Mouse (Mus musculus) ES-E14 (cell line): ENCODE measurements around the gene Slc23a2. TPM values are rescaled to one million over a fixed set of nuclear protein-coding genes. Genes with fewer than 3 reads are reported as not detected.
A peak's percentile ranks its signal among the peaks of the same experiment; 100 is the strongest.

Experiments
- DNase-seq: peaks from one replicate; pipeline ENCODE4 v3.0.0-alpha.2; 2013; ENCODE audit warnings: low read depth, low spot score
- H3K27ac ChIP-seq: 2 replicates; pipeline ENCODE4 v1.5.1; 2012; ENCODE audit warnings: low read depth, mild to moderate bottlenecking, low read length, moderate library complexity, mixed read lengths; ENCODE audit not compliant: poor library complexity, insufficient read depth, severe bottlenecking
- H3K36me3 ChIP-seq: 2 replicates; pipeline ENCODE4 v1.6.1; 2012; ENCODE audit warnings: mild to moderate bottlenecking, low read length, moderate library complexity, mixed read lengths; ENCODE audit not compliant: control insufficient read depth, poor library complexity, insufficient read depth, severe bottlenecking
- H3K4me1 ChIP-seq, 2 experiments: fragments of 150-350 bp in 1 of 2; sonication (generic) in 1 of 2; 2 replicates each; pipeline ENCODE4 v1.6.1; 2012; ENCODE audit warnings: low read length in 2 of 2, mild to moderate bottlenecking in 1 of 2, mixed read lengths in 1 of 2; ENCODE audit not compliant: control insufficient read depth in 2 of 2, insufficient read depth in 2 of 2, poor library complexity in 1 of 2
- H3K4me3 ChIP-seq, 2 experiments: fragments of 150-350 bp in 1 of 2; sonication (generic) in 1 of 2; 2 replicates each; pipeline ENCODE4 v1.5.1; 2012; ENCODE audit warnings: low read length in 2 of 2, low read depth in 1 of 2, mild to moderate bottlenecking in 1 of 2, mixed read lengths in 1 of 2; ENCODE audit not compliant: insufficient read depth in 1 of 2, poor library complexity in 1 of 2, severe bottlenecking in 1 of 2
- H3K9ac ChIP-seq: 2 replicates; pipeline ENCODE4 v1.6.1; 2012; ENCODE audit warnings: low read depth, mild to moderate bottlenecking, low read length, mixed read lengths; ENCODE audit not compliant: poor library complexity, insufficient read depth, severe bottlenecking
- H3K9me3 ChIP-seq: fragments of 150-350 bp; sonication (generic); 2 replicates; pipeline ENCODE4 v1.6.1; 2012; ENCODE audit warnings: low read depth, mild to moderate bottlenecking, low read length; ENCODE audit not compliant: control insufficient read depth, insufficient read depth
- CHD2 ChIP-seq: IDR thresholded peaks from 2 replicates; pipeline ENCODE4 v1.6.1; 2014; ENCODE audit warnings: mild to moderate bottlenecking, low read depth, low read length, inconsistent platforms
- HCFC1 ChIP-seq: IDR thresholded peaks from 2 replicates; pipeline ENCODE4 v1.6.1; 2012; ENCODE audit warnings: low read length, inconsistent platforms, borderline replicate concordance; ENCODE audit not compliant: insufficient read depth
- MAFK ChIP-seq: IDR thresholded peaks from 2 replicates; pipeline ENCODE4 v1.6.1; 2014; ENCODE audit warnings: mild to moderate bottlenecking, low read depth, low read length, inconsistent platforms; ENCODE audit not compliant: insufficient read depth
- ZC3H11A ChIP-seq: IDR thresholded peaks from 2 replicates; pipeline ENCODE4 v1.6.1; 2012; ENCODE audit warnings: low read depth, mild to moderate bottlenecking, inconsistent platforms, low read length, borderline replicate concordance
- ZNF384 ChIP-seq: IDR thresholded peaks from 2 replicates; pipeline ENCODE4 v1.6.1; 2012; ENCODE audit warnings: low read depth, low read length, inconsistent platforms
- in situ Hi-C, 2 experiments: fragments of 600-800 bp; cut with MboI; formaldehyde crosslinking; loops; one replicate each; pipeline ENCODE4 v1.15.1; 2025; ENCODE audit warnings: low sequenced_read_pairs in 2 of 2, inconsistent platforms in 1 of 2; ENCODE audit not compliant: unreplicated experiment in 2 of 2
- total RNA-seq: library from RNA; depleted of rRNA; stranded (reverse); fragments of 300-350 nt; gene quantifications from 2 replicates; pipeline ENCODE4 v1.2.3, GENCODE M21; 2012

Gene Slc23a2
- total RNA-seq, 1 experiment = 33.7 TPM

DNA sequence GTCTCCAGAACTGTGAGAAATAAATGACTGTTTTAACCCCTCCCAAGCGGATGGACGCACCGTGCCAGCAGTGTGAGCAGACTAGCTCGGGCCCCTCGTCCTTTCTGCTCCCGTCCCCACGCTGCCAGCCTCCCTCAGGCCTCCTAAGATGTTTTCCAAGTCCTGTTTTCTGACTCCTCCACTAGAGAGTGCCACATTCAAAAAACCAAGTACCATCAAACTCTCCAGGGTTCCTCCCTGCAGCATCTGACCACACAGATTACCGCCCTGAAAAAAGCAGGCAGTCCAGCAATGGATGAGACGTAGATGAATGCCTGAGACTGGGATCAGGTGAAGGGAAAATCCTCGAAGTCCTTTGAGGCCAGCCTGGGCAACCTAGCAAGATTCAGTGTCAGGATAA, 4.4 kb downstream of the Slc23a2 start:
- TF ChIP-seq MAFK = no peak
- TF ChIP-seq HCFC1 = no peak
- no peak for TF ChIP-seq CHD2
- TF ChIP-seq ZNF384 = no peak
- no peak for TF ChIP-seq ZC3H11A
- H3K27ac ChIP-seq = no peak overlapping the region
- in situ Hi-C loops = loop anchor here in 1 of 2 experiments (10.0 kb wide), 1 partner anchor 104 kb away; the partner anchor contains the start of gene Tmem230
- H3K4me3 ChIP-seq = no peak overlapping the region
- no peak for DNase-seq
- no peaks in the 10 kb centered on the region for H3K9me3 ChIP-seq
- H3K4me1 ChIP-seq = peaks cover 0 to 18% of the 10 kb centered on the region in 2 experiments; a peak in 3 of 4 replicates
- H3K9ac ChIP-seq = no peak overlapping the region
- peaks cover 3% of the 10 kb centered on the region; the same call in 1 of the 2 replicates for H3K36me3 ChIP-seq

DNA sequence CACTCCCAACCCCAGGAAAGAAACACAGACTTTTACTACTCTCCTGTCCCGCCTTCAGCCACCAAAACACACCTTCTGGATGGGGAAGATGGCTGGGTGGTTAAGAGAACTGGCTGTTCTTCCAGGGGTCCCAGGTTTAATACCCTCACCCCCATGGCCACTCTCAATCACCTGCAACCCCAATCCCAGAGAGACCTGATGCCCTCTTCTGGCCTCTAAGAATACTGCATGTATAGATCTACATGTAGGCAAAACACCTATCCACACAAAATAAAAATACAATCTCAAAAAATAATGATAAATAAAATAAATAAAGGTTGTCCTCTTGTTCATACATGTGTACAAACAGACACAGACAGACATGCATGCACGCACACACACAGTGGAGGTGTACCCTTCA, 5.8 kb downstream of the Slc23a2 start:
- H3K27ac ChIP-seq = no peak overlapping the region

DNA sequence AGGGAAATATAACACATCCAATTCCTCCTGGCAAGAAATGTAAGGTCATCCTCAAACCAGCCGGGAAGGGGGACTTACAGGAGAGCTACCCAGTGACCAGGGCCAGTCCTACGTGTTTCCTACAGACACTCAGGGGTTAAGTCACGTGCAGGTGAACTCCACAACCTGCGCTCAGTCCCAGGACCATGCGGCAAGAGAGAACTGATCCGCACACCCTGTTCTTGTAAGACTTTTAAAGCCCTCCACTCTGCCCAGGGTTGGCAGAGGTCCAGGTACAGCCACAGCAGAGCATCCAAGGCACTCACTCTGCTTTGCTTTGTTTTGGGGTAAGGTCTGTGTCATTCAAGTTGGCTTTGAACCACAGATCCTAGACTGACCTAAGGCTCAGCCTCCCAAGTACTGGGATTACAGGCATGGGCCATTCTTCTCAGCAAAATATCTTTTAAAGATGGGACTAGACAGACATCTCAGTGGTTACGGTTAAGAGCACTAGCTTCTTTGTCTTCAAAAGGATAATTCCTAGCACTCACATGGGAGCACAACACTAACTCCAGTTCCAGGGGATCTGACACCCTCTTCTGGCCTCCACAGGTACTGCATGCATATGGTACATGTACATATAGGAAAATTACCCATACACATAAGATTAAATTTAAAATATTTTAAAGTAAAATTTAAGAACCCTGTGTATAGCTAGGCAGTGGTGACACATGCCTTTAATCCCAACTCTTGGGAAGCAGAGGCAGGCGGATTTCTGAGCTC, 8.9 kb downstream of the Slc23a2 start:
- Histone ChIP-seq H3K9me3 (no peaks in the 10 kb centered on the region), H3K27ac (no peak overlapping the region), H3K4me1 (peaks cover 3 to 32% of the 10 kb centered on the region in 2 experiments; a peak in 3 of 4 replicates), H3K36me3 (no peaks in the 10 kb centered on the region), H3K9ac (peak overlapping the region; percentile 9; the same call in 1 of the 2 replicates), H3K4me3 (0 out of 4 replicates have a peak overlapping the region, but pooled peaks of 1 of the 2 experiments have one; percentile 4)
- TF ChIP-seq MAFK = no peak
- no peak for TF ChIP-seq ZC3H11A
- TF ChIP-seq ZNF384 = no peak
- no peak for TF ChIP-seq CHD2
- TF ChIP-seq HCFC1 = no peak
- in situ Hi-C loops = loop anchor here in 1 of 2 experiments (5.0 to 10.0 kb wide), 2 partner anchors 151 to 314 kb away; no protein-coding TSS in a partner anchor
- DNase-seq = no peak

More for the DNA sequence above, 5.8 kb downstream of the Slc23a2 start:
- Histone ChIP-seq H3K9ac (no peak overlapping the region), H3K36me3 (peaks cover 3% of the 10 kb centered on the region; the same call in 1 of the 2 replicates), H3K4me1 (peaks cover 0 to 22% of the 10 kb centered on the region in 2 experiments; a peak in 2 of 4 replicates), H3K4me3 (no peak overlapping the region), H3K9me3 (no peaks in the 10 kb centered on the region)
- in situ Hi-C loops = loop anchor here in 1 of 2 experiments (5.0 to 10.0 kb wide), 2 partner anchors 154 to 317 kb away; no protein-coding TSS in a partner anchor
- no peak for DNase-seq
- TF ChIP-seq ZC3H11A (no peak), MAFK (no peak), ZNF384 (no peak), CHD2 (no peak), HCFC1 (no peak)

DNA sequence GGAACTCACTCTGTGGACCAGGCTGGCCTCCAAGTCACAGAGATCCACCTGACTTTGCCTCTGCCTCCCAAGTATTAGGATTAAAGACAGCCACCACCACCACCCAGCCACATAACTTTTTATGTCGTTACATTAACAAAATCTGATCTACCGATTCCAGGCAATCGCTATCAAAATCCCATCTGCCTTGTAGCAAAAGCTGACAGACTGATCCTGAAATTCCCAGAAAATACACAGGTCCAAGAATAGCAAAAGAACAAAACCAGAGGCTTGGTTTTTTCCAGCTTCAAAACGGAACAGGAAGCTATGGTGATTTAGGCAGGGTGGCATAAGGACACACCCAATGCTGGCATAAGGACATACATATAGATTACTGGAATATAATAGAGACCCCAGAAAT, 10.2 kb downstream of the Slc23a2 start:
- Histone ChIP-seq H3K9me3 (no peaks in the 10 kb centered on the region), H3K9ac (no peak overlapping the region), H3K4me1 (peaks cover 3 to 33% of the 10 kb centered on the region in 2 experiments; a peak in 3 of 4 replicates), H3K36me3 (no peaks in the 10 kb centered on the region), H3K27ac (no peak overlapping the region), H3K4me3 (no peak overlapping the region)
- TF ChIP-seq HCFC1 (no peak), ZNF384 (no peak), ZC3H11A (no peak), MAFK (no peak), CHD2 (no peak)
- DNase-seq = no peak
- in situ Hi-C loops = loop anchor here in 1 of 2 experiments (5.0 to 10.0 kb wide), 2 partner anchors 150 to 312 kb away; no protein-coding TSS in a partner anchor
